Mouse (Mus musculus) stomach, embryonic 14.5 days (tissue): ENCODE results near the gene Gfra1. TPM values are rescaled to one million over a fixed set of nuclear protein-coding genes. Genes with fewer than 3 reads are reported as not detected.

ENCODE experiments used
- ATAC-seq: fragments of 200-750 bp; cut with Nextera tagmentation; 2 replicates; pipeline ENCODE4 v1.8.0; 2017; ENCODE audit warnings: low read depth, moderate TSS enrichment; ENCODE audit not compliant: insufficient number of reproducible peaks, insufficient read depth, low FRiP score
- H3K27ac ChIP-seq: fragments of 300-500 bp; sonication (generic); 2 replicates; pipeline ENCODE4 v1.5.1; 2014; ENCODE audit warnings: mild to moderate bottlenecking, low read length, moderate library complexity, mixed read lengths
- H3K27me3 ChIP-seq: fragments of 300-500 bp; sonication (generic); 2 replicates; pipeline ENCODE4 v1.6.1; 2014; ENCODE audit warnings: low read length, control low read depth, mixed read lengths; ENCODE audit not compliant: control insufficient read depth, insufficient read depth
- H3K36me3 ChIP-seq: fragments of 300-500 bp; sonication (generic); 2 replicates; pipeline ENCODE4 v1.6.1; 2014; ENCODE audit warnings: mild to moderate bottlenecking, control low read depth, low read length, moderate library complexity, mixed read lengths; ENCODE audit not compliant: control insufficient read depth, insufficient read depth
- H3K4me1 ChIP-seq: fragments of 300-500 bp; sonication (generic); 2 replicates; pipeline ENCODE4 v1.6.1; 2014; ENCODE audit warnings: low read length, control low read depth, mixed read lengths; ENCODE audit not compliant: control insufficient read depth, insufficient read depth
- H3K4me2 ChIP-seq: fragments of 300-500 bp; sonication (generic); replicated peaks from 2 replicates; pipeline ENCODE4 v1.6.1; 2014; ENCODE audit warnings: low read depth, low read length, control low read depth
- H3K4me3 ChIP-seq: fragments of 300-500 bp; sonication (generic); 2 replicates; pipeline ENCODE4 v1.5.1; 2014; ENCODE audit warnings: low read depth, low read length, control low read depth
- H3K9ac ChIP-seq: fragments of 300-500 bp; sonication (generic); replicated peaks from 2 replicates; pipeline ENCODE4 v1.6.1; 2014; ENCODE audit warnings: low read depth, mild to moderate bottlenecking, control low read depth, low read length, moderate library complexity, mixed read lengths
- H3K9me3 ChIP-seq: fragments of 300-500 bp; sonication (generic); 2 replicates; pipeline ENCODE4 v1.6.1; 2016; ENCODE audit warnings: low read depth, low read length, control low read depth; ENCODE audit not compliant: control insufficient read depth
- WGBS: fragments of 180-500 bp; shearing (Covaris S2); extraction: QIAGEN DNeasy Blood & Tissue Kit; methylation state at CpG from one replicate; pipeline ENCODE4 v1.1.7; 2014; 5-methylcytosine and 5-hydroxymethylcytosine counted together
- polyA plus RNA-seq: library from polyadenylated mRNA; unstranded; fragments of >200 nt; fragmentation: Nextera tagmentation; extraction: Ambion mirVana; gene quantifications from 2 replicates; pipeline ENCODE4 v1.2.1, GENCODE M21; 2014

Gene Gfra1
- polyA plus RNA-seq, 1 experiment from 2014 or later, result 66.3 TPM

- no peak overlapping the region for H3K9ac ChIP-seq
- no peaks in the 10 kb centered on the region for H3K27me3 ChIP-seq
- no peak overlapping the region for H3K4me3 ChIP-seq
- H3K27ac ChIP-seq, result no peak overlapping the region
- no peaks in the 10 kb centered on the region for H3K9me3 ChIP-seq
- no peak for ATAC-seq
- no peaks in the 10 kb centered on the region for H3K4me1 ChIP-seq
- H3K36me3 ChIP-seq, result no peaks in the 10 kb centered on the region
- no peak overlapping the region for H3K4me2 ChIP-seq
- WGBS, result 82% methylated on average over 2 of the region's 2 CpGs
These were observed 157.8 kb downstream of the Gfra1 start for GRCm38 (mm10) chr19:58297926-58298325.

GRCm38 (mm10) chr19:58296842-58297190 is 158.9 kb downstream of the Gfra1 start:
- Histone ChIP-seq H3K9me3 (no peaks in the 10 kb centered on the region), H3K27ac (no peak overlapping the region), H3K36me3 (no peaks in the 10 kb centered on the region), H3K4me2 (no peak overlapping the region), H3K4me1 (no peaks in the 10 kb centered on the region), H3K9ac (no peak overlapping the region), H3K4me3 (no peak overlapping the region), H3K27me3 (no peaks in the 10 kb centered on the region)
- WGBS, result 58% methylated on average over 7 of the region's 7 CpGs
- no peak for ATAC-seq

- no peak overlapping the region for H3K27ac ChIP-seq
- no peak for ATAC-seq
- H3K9me3 ChIP-seq, result no peaks in the 10 kb centered on the region
- H3K4me3 ChIP-seq, result no peak overlapping the region
- no peak overlapping the region for H3K4me2 ChIP-seq
- H3K9ac ChIP-seq, result no peak overlapping the region
- H3K27me3 ChIP-seq, result no peaks in the 10 kb centered on the region
- 83% methylated on average over 14 of the region's 14 CpGs for WGBS
- H3K36me3 ChIP-seq, result no peaks in the 10 kb centered on the region
- no peaks in the 10 kb centered on the region for H3K4me1 ChIP-seq
These were observed 159.5 kb downstream of the Gfra1 start for GRCm38 (mm10) chr19:58295986-58296841.

- H3K27ac ChIP-seq, result no peak overlapping the region
- no peak overlapping the region for H3K4me3 ChIP-seq
- H3K4me2 ChIP-seq, result no peak overlapping the region
- H3K4me1 ChIP-seq, result no peaks in the 10 kb centered on the region
- H3K27me3 ChIP-seq, result no peaks in the 10 kb centered on the region
- no peak overlapping the region for H3K9ac ChIP-seq
- no peaks in the 10 kb centered on the region for H3K9me3 ChIP-seq
- ATAC-seq, result no peak
- H3K36me3 ChIP-seq, result no peaks in the 10 kb centered on the region
- 83% methylated on average over 6 of the region's 6 CpGs for WGBS
These were observed 167.6 kb downstream of the Gfra1 start for GRCm38 (mm10) chr19:58288145-58288544.

- H3K4me3 ChIP-seq, result no peak overlapping the region
- no peak overlapping the region for H3K9ac ChIP-seq
- H3K27me3 ChIP-seq, result no peaks in the 10 kb centered on the region
- no peak overlapping the region for H3K4me2 ChIP-seq
- ATAC-seq, result no peak
- H3K36me3 ChIP-seq, result no peaks in the 10 kb centered on the region
- WGBS, result 72% methylated on average over 9 of the region's 9 CpGs
- no peaks in the 10 kb centered on the region for H3K9me3 ChIP-seq
- no peak overlapping the region for H3K27ac ChIP-seq
- no peaks in the 10 kb centered on the region for H3K4me1 ChIP-seq
These were observed 180.4 kb downstream of the Gfra1 start for GRCm38 (mm10) chr19:58275281-58275680.

GRCm38 (mm10) chr19:58271815-58272214 is 183.9 kb downstream of the Gfra1 start:
- Histone ChIP-seq H3K9me3 (no peaks in the 10 kb centered on the region), H3K9ac (no peak overlapping the region), H3K4me2 (no peak overlapping the region), H3K36me3 (no peaks in the 10 kb centered on the region), H3K4me1 (no peaks in the 10 kb centered on the region), H3K27me3 (no peaks in the 10 kb centered on the region), H3K27ac (no peak overlapping the region), H3K4me3 (no peak overlapping the region)
- no peak for ATAC-seq
- 88% methylated on average over 8 of the region's 8 CpGs for WGBS

GRCm38 (mm10) chr19:58270778-58271177 is 184.9 kb downstream of the Gfra1 start:
- no peak overlapping the region for H3K4me3 ChIP-seq
- H3K4me1 ChIP-seq, result no peaks in the 10 kb centered on the region
- H3K27me3 ChIP-seq, result no peaks in the 10 kb centered on the region
- 75% methylated on average over 5 of the region's 5 CpGs for WGBS
- no peak overlapping the region for H3K4me2 ChIP-seq
- no peaks in the 10 kb centered on the region for H3K9me3 ChIP-seq
- no peaks in the 10 kb centered on the region for H3K36me3 ChIP-seq
- H3K27ac ChIP-seq, result no peak overlapping the region
- no peak for ATAC-seq
- no peak overlapping the region for H3K9ac ChIP-seq

GRCm38 (mm10) chr19:58268476-58268875 is 187.2 kb downstream of the Gfra1 start:
- Histone ChIP-seq H3K9ac (no peak overlapping the region), H3K27ac (no peak overlapping the region), H3K4me1 (no peaks in the 10 kb centered on the region), H3K27me3 (no peaks in the 10 kb centered on the region), H3K36me3 (no peaks in the 10 kb centered on the region), H3K4me2 (no peak overlapping the region), H3K4me3 (no peak overlapping the region), H3K9me3 (no peaks in the 10 kb centered on the region)
- 92% methylated on average over 4 of the region's 4 CpGs for WGBS
- ATAC-seq, result no peak

- no peak for ATAC-seq
- H3K27me3 ChIP-seq, result no peaks in the 10 kb centered on the region
- no peak overlapping the region for H3K4me2 ChIP-seq
- no peak overlapping the region for H3K4me3 ChIP-seq
- no peaks in the 10 kb centered on the region for H3K4me1 ChIP-seq
- 50% methylated on average over 7 of the region's 7 CpGs for WGBS
- H3K27ac ChIP-seq, result no peak overlapping the region
- H3K9ac ChIP-seq, result no peak overlapping the region
- H3K9me3 ChIP-seq, result no peaks in the 10 kb centered on the region
- no peaks in the 10 kb centered on the region for H3K36me3 ChIP-seq
These were observed 189.1 kb downstream of the Gfra1 start for GRCm38 (mm10) chr19:58266600-58266999.
